Mouse (Mus musculus): ENCODE data around the gene Stk17b. TPM values are rescaled to one million over a fixed set of nuclear protein-coding genes. Genes with fewer than 3 reads are reported as not detected.

Gene Stk17b
- total and polyA plus RNA-seq, 3 experiments = 6.4 to 8.0 TPM; not detected in 1

GRCm38 (mm10) chr1:53830286-53830685 is 45.3 kb upstream of the Stk17b start:
- Histone ChIP-seq H3K4me3 (ENCODE audit: control insufficient read depth in 1 of 2, insufficient read depth in 1 of 2, low read depth in 2 of 2, low read length in 2 of 2) (no peak overlapping the region), H3K27me3 (ENCODE audit: control insufficient read depth in 1 of 2, insufficient read depth in 2 of 2, low read length in 2 of 2) (no peaks in the 10 kb centered on the region), H3K36me3 (ENCODE audit: control insufficient read depth in 1 of 2, insufficient read depth in 2 of 2, low read length in 2 of 2) (no peaks in the 10 kb centered on the region), H3K79me2 (ENCODE audit: control insufficient read depth, insufficient read depth, low read length, poor library complexity) (no peaks in the 10 kb centered on the region), H3K9ac (ENCODE audit: control insufficient read depth, low read depth, low read length, poor library complexity, severe bottlenecking) (no peak overlapping the region), H3K9me3 (replicated peaks; ENCODE audit: insufficient read depth, low read length) (no peaks in the 10 kb centered on the region), H3K27ac (ENCODE audit: control insufficient read depth, low read depth, low read length) (no peak overlapping the region), H3K4me1 (ENCODE audit: control insufficient read depth in 1 of 2, insufficient read depth in 2 of 2, low read length in 2 of 2) (no peaks in the 10 kb centered on the region)
- TF ChIP-seq SMC3 (IDR thresholded peaks at IDR 0.05; ENCODE audit: low read depth, low read length) (no peak), POLR2AphosphoS5 (IDR thresholded peaks at IDR 0.05; ENCODE audit: borderline replicate concordance, low read depth, low read length) (no peak), MAZ (IDR thresholded peaks at IDR 0.05; ENCODE audit: low read depth, low read length) (no peak), JUND (IDR thresholded peaks at IDR 0.05; ENCODE audit: low read depth, low read length) (no peak), E2F4 (IDR thresholded peaks at IDR 0.05; ENCODE audit: borderline replicate concordance, low read depth, low read length) (no peak), ZNF384 (IDR thresholded peaks at IDR 0.05; ENCODE audit: low read depth, low read length) (no peak), GATA1 (IDR thresholded peaks at IDR 0.05; ENCODE audit: low read depth, low read length) (no peak), POLR2AphosphoS2 (IDR thresholded peaks at IDR 0.05; ENCODE audit: low read length) (no peak)
- DNase-seq (ENCODE audit: low read depth, low spot score) = no peak

- DNase-seq (ENCODE audit: low read depth, low spot score) = no peak
- TF ChIP-seq E2F4 (IDR thresholded peaks at IDR 0.05; ENCODE audit: borderline replicate concordance, low read depth, low read length) (no peak), MEF2A (IDR thresholded peaks at IDR 0.05; ENCODE audit: extremely low read depth, insufficient replicate concordance, low read depth, low read length, poor library complexity, severe bottlenecking) (no peak), ZNF384 (IDR thresholded peaks at IDR 0.05; ENCODE audit: low read depth, low read length) (no peak), BHLHE40 (IDR thresholded peaks at IDR 0.05; ENCODE audit: borderline replicate concordance, low read depth, low read length) (no peak), HCFC1 (IDR thresholded peaks at IDR 0.05; ENCODE audit: low read depth, low read length) (no peak), CTCF (IDR thresholded peaks at IDR 0.05 in 2 of 3, conservative IDR thresholded peaks at IDR 0.05 in 1 of 3; ENCODE audit: control insufficient read depth in 1 of 3, insufficient read depth in 1 of 3, low read depth in 2 of 3, low read length in 3 of 3, poor library complexity in 1 of 3, severe bottlenecking in 1 of 3) (no peak), ZC3H11A (IDR thresholded peaks at IDR 0.05; ENCODE audit: low read depth, low read length) (no peak), GABPA (IDR thresholded peaks at IDR 0.05; ENCODE audit: low read depth, low read length) (no peak), KAT2A (conservative IDR thresholded peaks at IDR 0.05; ENCODE audit: low read depth, low read length) (no peak)
- H3K4me3 ChIP-seq (ENCODE audit: control insufficient read depth in 1 of 2, insufficient read depth in 1 of 2, low read depth in 2 of 2, low read length in 2 of 2) = no peak overlapping the region
These were observed 44.1 kb upstream of the Stk17b start for GRCm38 (mm10) chr1:53829089-53829488.

More at GRCm38 (mm10) chr1:53829089-53829488, 44.1 kb upstream of the Stk17b start:
- Histone ChIP-seq H3K79me2 (ENCODE audit: control insufficient read depth, insufficient read depth, low read length, poor library complexity) (no peaks in the 10 kb centered on the region), H3K4me1 (ENCODE audit: control insufficient read depth in 1 of 2, insufficient read depth in 2 of 2, low read length in 2 of 2) (no peaks in the 10 kb centered on the region), H3K27me3 (ENCODE audit: control insufficient read depth in 1 of 2, insufficient read depth in 2 of 2, low read length in 2 of 2) (no peaks in the 10 kb centered on the region), H3K36me3 (ENCODE audit: control insufficient read depth in 1 of 2, insufficient read depth in 2 of 2, low read length in 2 of 2) (no peaks in the 10 kb centered on the region), H3K27ac (ENCODE audit: control insufficient read depth, low read depth, low read length) (no peak overlapping the region), H3K9me3 (replicated peaks; ENCODE audit: insufficient read depth, low read length) (no peaks in the 10 kb centered on the region), H3K9ac (ENCODE audit: control insufficient read depth, low read depth, low read length, poor library complexity, severe bottlenecking) (no peak overlapping the region)
